ENCODE assay signal across 16 mouse cellular contexts in genomic region chr5:137440216-137440855, GRCm38 (mm10). TPM values are rescaled to one million over a fixed set of nuclear protein-coding genes. Genes with fewer than 3 reads are reported as not detected.
DNase-seq lines count a peak whose midpoint lies in the region; ATAC-seq and TF ChIP-seq lines count a peak whose summit lies in the region.
"Had no signal": no experiment of that assay in that cellular context is flagged by ENCODE, and none has a peak within 500 bp of the region (broad histone marks: within the 10 kb centered on the region; RNA-seq: fewer than 3 reads in every experiment).

No protein-coding gene starts in this region.

- no peaks in the 10 kb centered on the region for H3K4me1 ChIP-seq in liver, adult 2 months (ENCODE audit: control insufficient read depth, insufficient read depth, low read length)
- H3K4me1 ChIP-seq in liver, embryonic 11.5 days (replicated peaks; ENCODE audit: control insufficient read depth, insufficient read depth, low read length) = no peaks in the 10 kb centered on the region
- no peaks in the 10 kb centered on the region for H3K4me1 ChIP-seq in lung, embryonic 15.5 days
- H3K4me1 ChIP-seq in limb, embryonic 10.5 days = no peaks in the 10 kb centered on the region
- H3K4me1 ChIP-seq in intestine, postnatal 0 days (replicated peaks; ENCODE audit: control insufficient read depth, insufficient read depth, low read length) = no peaks in the 10 kb centered on the region
- H3K4me1 ChIP-seq in intestine, embryonic 15.5 days (replicated peaks) = no peaks in the 10 kb centered on the region
- H3K4me1 ChIP-seq: embryonic facial prominence, embryonic 12.5 days; liver, embryonic 15.5 days; neural tube, embryonic 13.5 days had no signal

- no peaks in the 10 kb centered on the region for H3K36me3 ChIP-seq in liver, adult 2 months (ENCODE audit: control insufficient read depth, insufficient read depth, low read length)
- H3K36me3 ChIP-seq in liver, embryonic 11.5 days (ENCODE audit: control insufficient read depth, insufficient read depth, low read length) = no peaks in the 10 kb centered on the region
- H3K36me3 ChIP-seq in lung, embryonic 15.5 days = no peaks in the 10 kb centered on the region
- H3K36me3 ChIP-seq in limb, embryonic 10.5 days = no peaks in the 10 kb centered on the region
- H3K36me3 ChIP-seq in intestine, postnatal 0 days (ENCODE audit: control insufficient read depth, insufficient read depth) = peaks cover 3% of the 10 kb centered on the region; the same call in 1 of the 2 replicates
- H3K36me3 ChIP-seq in intestine, embryonic 15.5 days = no peaks in the 10 kb centered on the region
- H3K36me3 ChIP-seq: embryonic facial prominence, embryonic 12.5 days; liver, embryonic 15.5 days; neural tube, embryonic 13.5 days had no signal

- H3K27ac ChIP-seq in liver, adult 2 months (replicated peaks; ENCODE audit: insufficient read depth, low read depth, low read length) = no peak overlapping the region
- H3K27ac ChIP-seq in liver, embryonic 11.5 days (ENCODE audit: low read depth, low read length) = no peak overlapping the region
- H3K27ac ChIP-seq in lung, embryonic 15.5 days = peak overlapping the region; percentile 37; the same call in 1 of the 2 replicates
- H3K27ac ChIP-seq in limb, embryonic 10.5 days = no peak overlapping the region
- no peak overlapping the region for H3K27ac ChIP-seq in intestine, postnatal 0 days (ENCODE audit: low read depth, low read length)
- H3K27ac ChIP-seq in intestine, embryonic 15.5 days = no peak overlapping the region
- H3K27ac ChIP-seq: embryonic facial prominence, embryonic 12.5 days; hindbrain, embryonic 14.5 days; layer of hippocampus, adult 2 months; liver, embryonic 15.5 days; neural tube, embryonic 13.5 days had no signal

- 43% methylated on average over 11 of the region's 11 CpGs for WGBS in liver, adult 2 months
- WGBS in liver, embryonic 11.5 days = 78% methylated on average over 11 of the region's 11 CpGs
- WGBS in lung, embryonic 15.5 days = 49% methylated on average over 11 of the region's 11 CpGs
- 86% methylated on average over 11 of the region's 11 CpGs for WGBS in limb, embryonic 10.5 days
- WGBS in intestine, postnatal 0 days = 72% methylated on average over 11 of the region's 11 CpGs
- 71% methylated on average over 11 of the region's 11 CpGs for WGBS in intestine, embryonic 15.5 days

- no peaks in the 10 kb centered on the region for H3K27me3 ChIP-seq in liver, adult 2 months (ENCODE audit: control insufficient read depth, insufficient read depth, low read length)
- no peaks in the 10 kb centered on the region for H3K27me3 ChIP-seq in liver, embryonic 11.5 days (replicated peaks; ENCODE audit: control insufficient read depth, insufficient read depth, low read length)
- no peaks in the 10 kb centered on the region for H3K27me3 ChIP-seq in lung, embryonic 15.5 days
- no peaks in the 10 kb centered on the region for H3K27me3 ChIP-seq in limb, embryonic 10.5 days (ENCODE audit: low read depth, poor library complexity, severe bottlenecking)
- H3K27me3 ChIP-seq in intestine, postnatal 0 days (replicated peaks; ENCODE audit: control insufficient read depth, insufficient read depth, low read length) = no peaks in the 10 kb centered on the region
- H3K27me3 ChIP-seq in intestine, embryonic 15.5 days (replicated peaks) = no peaks in the 10 kb centered on the region
- H3K27me3 ChIP-seq: embryonic facial prominence, embryonic 12.5 days; liver, embryonic 15.5 days; neural tube, embryonic 13.5 days had no signal

- no peaks in the 10 kb centered on the region for H3K79me2 ChIP-seq in liver, adult 2 months (ENCODE audit: control insufficient read depth, insufficient read depth, low read length)

- H3K9ac ChIP-seq in liver, adult 2 months (ENCODE audit: low read depth, low read length) = no peak overlapping the region
- H3K9ac ChIP-seq in liver, embryonic 11.5 days (ENCODE audit: low read depth, low read length) = no peak overlapping the region
- H3K9ac ChIP-seq in lung, embryonic 15.5 days = no peak overlapping the region
- no peak overlapping the region for H3K9ac ChIP-seq in intestine, postnatal 0 days (ENCODE audit: low read depth, low read length)
- no peak overlapping the region for H3K9ac ChIP-seq in intestine, embryonic 15.5 days
- H3K9ac ChIP-seq: embryonic facial prominence, embryonic 12.5 days; hindbrain, embryonic 14.5 days; liver, embryonic 15.5 days; neural tube, embryonic 13.5 days had no signal

- H3K4me3 ChIP-seq in liver, adult 2 months (ENCODE audit: insufficient read depth, low read depth, low read length) = no peak overlapping the region
- no peak overlapping the region for H3K4me3 ChIP-seq in liver, embryonic 11.5 days (ENCODE audit: low read depth, low read length)
- H3K4me3 ChIP-seq in lung, embryonic 15.5 days = no peak overlapping the region
- H3K4me3 ChIP-seq in limb, embryonic 10.5 days = no peak overlapping the region
- H3K4me3 ChIP-seq in intestine, postnatal 0 days (ENCODE audit: low read depth, low read length) = no peak overlapping the region
- H3K4me3 ChIP-seq in intestine, embryonic 15.5 days (replicated peaks) = no peak overlapping the region
- H3K4me3 ChIP-seq: embryonic facial prominence, embryonic 12.5 days; layer of hippocampus, adult 2 months; liver, embryonic 15.5 days; neural tube, embryonic 13.5 days had no signal

- TF ChIP-seq CTCF in liver, adult 2 months (IDR thresholded peaks at IDR 0.05; ENCODE audit: low read depth, low read length) = no peak
- no peak for TF ChIP-seq CTCF in intestine, postnatal 0 days (IDR thresholded peaks at IDR 0.05; ENCODE audit: low read depth)

- peak; percentile 70 for DNase-seq in liver, adult 2 months (ENCODE audit: extremely low read depth, low read depth, low spot score)
- no peak for DNase-seq in liver, embryonic 11.5 days (ENCODE audit: low spot score)
- DNase-seq in adrenal gland, postnatal 14 days = peak; percentile 60
- DNase-seq in limb, embryonic 10.5 days (ENCODE audit: low spot score) = no peak
- no peak for DNase-seq in kidney, adult 18-20 months
- DNase-seq: gastrocnemius, postnatal 36 days; kidney, adult 9 months; midbrain, embryonic 14.5 days had no signal

- ATAC-seq in liver, embryonic 11.5 days (replicated peaks; ENCODE audit: low FRiP score) = no peak
- peak; percentile 69; the same call in 1 of the 2 replicates for ATAC-seq in lung, embryonic 15.5 days (ENCODE audit: borderline replicate concordance, extremely low read depth, low FRiP score, low TSS enrichment)
- ATAC-seq in intestine, postnatal 0 days = no peak
- no peak for ATAC-seq in intestine, embryonic 15.5 days

- no peaks in the 10 kb centered on the region for H3K9me3 ChIP-seq in liver, embryonic 11.5 days (ENCODE audit: control insufficient read depth, low read length)
- H3K9me3 ChIP-seq in lung, embryonic 15.5 days = no peaks in the 10 kb centered on the region
- no peaks in the 10 kb centered on the region for H3K9me3 ChIP-seq in limb, embryonic 10.5 days (replicated peaks)
- H3K9me3 ChIP-seq in intestine, postnatal 0 days (ENCODE audit: control insufficient read depth) = no peaks in the 10 kb centered on the region
- H3K9me3 ChIP-seq in intestine, embryonic 15.5 days = no peaks in the 10 kb centered on the region
- H3K9me3 ChIP-seq: embryonic facial prominence, embryonic 12.5 days; liver, embryonic 15.5 days; neural tube, embryonic 13.5 days had no signal

- no peak for TF ChIP-seq POLR2A in liver, adult 2 months (IDR thresholded peaks at IDR 0.05; ENCODE audit: extremely low read depth, insufficient read depth, low read length)

- no peak overlapping the region for H3K4me2 ChIP-seq in liver, embryonic 11.5 days
- no peak overlapping the region for H3K4me2 ChIP-seq in lung, embryonic 15.5 days
- no peak overlapping the region for H3K4me2 ChIP-seq in intestine, postnatal 0 days (replicated peaks; ENCODE audit: low read depth)
- H3K4me2 ChIP-seq in intestine, embryonic 15.5 days (replicated peaks) = no peak overlapping the region
- H3K4me2 ChIP-seq: embryonic facial prominence, embryonic 12.5 days; hindbrain, embryonic 14.5 days; liver, embryonic 15.5 days; neural tube, embryonic 13.5 days had no signal

RNA-seq across cellular contexts. Expression of gene Zan, which starts 36.5 kb away (rescaled TPM):
- under 0.01 TPM in 1 of 2 replicates, not detected in the other for total RNA-seq in liver, adult 2 months (2014; rRNA removed)
- polyA plus RNA-seq in liver, adult 2 months (2012; rRNA removed) = 0.02 TPM in 1 of 2 replicates, not detected in the other
- 0.39 and 0.49 TPM in 2 replicates for polyA plus RNA-seq in liver, embryonic 11.5 days (2014; fragmentation: Nextera tagmentation; extraction: Ambion mirVana)
- total RNA-seq in adrenal gland, postnatal 14 days (2021) = not detected in 2 replicates
- polyA plus RNA-seq in lung, embryonic 15.5 days (2015; fragmentation: Nextera tagmentation; extraction: Ambion mirVana) = 0.26 and 0.35 TPM in 2 replicates
- polyA plus RNA-seq in limb, embryonic 10.5 days (2016; fragmentation: Nextera tagmentation; extraction: Ambion mirVana) = 0.03 and 0.10 TPM in 2 replicates
- polyA plus RNA-seq in intestine, postnatal 0 days (2015; fragmentation: Nextera tagmentation; extraction: Ambion mirVana) = 0.35 and 0.42 TPM in 2 replicates
- 0.52 and 0.93 TPM in 2 replicates for polyA plus RNA-seq in intestine, embryonic 15.5 days (2015; fragmentation: Nextera tagmentation; extraction: Ambion mirVana)

Comparison
In these comparisons a context has a peak if more than half of its experiments do, and no peak if none do; other contexts are left out.
1. DNase-seq: peak in liver, adult 2 months (single experiment) and adrenal gland, postnatal 14 days (single experiment); none in liver, embryonic 11.5 days (single experiment), limb, embryonic 10.5 days (single experiment) and kidney, adult 18-20 months (single experiment).